Mouse (Mus musculus) kidney, embryonic 14.5 days (tissue): ENCODE data around the gene Cdiptos. TPM values are rescaled to one million over a fixed set of nuclear protein-coding genes. Genes with fewer than 3 reads are reported as not detected.

ENCODE experiments used
- ATAC-seq: fragments of 200-750 bp; cut with Nextera tagmentation; 2 replicates; pipeline ENCODE4 v1.8.0; 2017; ENCODE audit warnings: moderate number of reproducible peaks, mild to moderate bottlenecking, moderate TSS enrichment, moderate library complexity; ENCODE audit not compliant: low FRiP score, low TSS enrichment
- H3K27ac ChIP-seq: fragments of 300-500 bp; sonication (generic); 2 replicates; pipeline ENCODE4 v1.5.1; 2014; ENCODE audit warnings: low read depth, mild to moderate bottlenecking, low read length, moderate library complexity, mixed read lengths
- H3K27me3 ChIP-seq: fragments of 300-500 bp; sonication (generic); 2 replicates; pipeline ENCODE4 v1.6.1; 2014; ENCODE audit warnings: mild to moderate bottlenecking, low read length; ENCODE audit not compliant: control insufficient read depth, insufficient read depth
- H3K36me3 ChIP-seq: fragments of 300-500 bp; sonication (generic); 2 replicates; pipeline ENCODE4 v1.6.1; 2014; ENCODE audit warnings: low read length, mixed read lengths; ENCODE audit not compliant: control insufficient read depth, insufficient read depth
- H3K4me1 ChIP-seq: fragments of 300-500 bp; sonication (generic); 2 replicates; pipeline ENCODE4 v1.6.1; 2014; ENCODE audit warnings: low read length, mixed read lengths; ENCODE audit not compliant: control insufficient read depth, insufficient read depth
- H3K4me2 ChIP-seq: fragments of 300-500 bp; sonication (generic); replicated peaks from 2 replicates; pipeline ENCODE4 v1.6.1; 2014; ENCODE audit warnings: low read depth, mild to moderate bottlenecking, low read length
- H3K4me3 ChIP-seq: fragments of 300-500 bp; sonication (generic); 2 replicates; pipeline ENCODE4 v1.5.1; 2014; ENCODE audit warnings: mild to moderate bottlenecking, low read length
- H3K9ac ChIP-seq: fragments of 300-500 bp; sonication (generic); 2 replicates; pipeline ENCODE4 v1.6.1; 2014; ENCODE audit warnings: low read depth, mild to moderate bottlenecking, low read length, moderate library complexity
- H3K9me3 ChIP-seq: fragments of 300-500 bp; sonication (generic); 2 replicates; pipeline ENCODE4 v1.6.1; 2016; ENCODE audit warnings: low read length; ENCODE audit not compliant: control insufficient read depth
- WGBS: fragments of 180-500 bp; shearing (Covaris S2); extraction: QIAGEN DNeasy Blood & Tissue Kit; methylation state at CpG from one replicate; pipeline ENCODE4 v1.1.7; 2014; 5-methylcytosine and 5-hydroxymethylcytosine counted together
- polyA plus RNA-seq: library from polyadenylated mRNA; unstranded; fragments of >200 nt; fragmentation: Nextera tagmentation; extraction: Ambion mirVana; gene quantifications from 2 replicates; pipeline ENCODE4 v1.2.1, GENCODE M21; 2014

Cdiptos gene
- polyA plus RNA-seq, 1 experiment from 2014 or later, result 1.3 TPM

- peak overlapping the region; percentile 75 for H3K4me2 ChIP-seq
- peak overlapping the region; percentile 70 for H3K9ac ChIP-seq
- peak overlapping the region; percentile 53 for H3K4me3 ChIP-seq
- no peaks in the 10 kb centered on the region for H3K27me3 ChIP-seq
- peak; percentile 40 for ATAC-seq
- WGBS, result under 1% methylated on average over 10 of the region's 10 CpGs
- peak overlapping the region; percentile 82 for H3K27ac ChIP-seq
- H3K9me3 ChIP-seq, result no peaks in the 10 kb centered on the region
- H3K4me1 ChIP-seq, result peaks cover 44% of the 10 kb centered on the region
- peaks cover 17% of the 10 kb centered on the region for H3K36me3 ChIP-seq
Measured at GRCm38 (mm10) chr7:127016081-127016480, 40.2 kb upstream of the Cdiptos start.

- peaks cover 38% of the 10 kb centered on the region for H3K4me1 ChIP-seq
Measured at GRCm38 (mm10) chr7:127014993-127015392, 39.1 kb upstream of the Cdiptos start.

GRCm38 (mm10) chr7:127014320-127014719 lies 38.4 kb upstream of the Cdiptos start, which contains the start of gene Mvp:
Gene Mvp, minus strand, starts transcription at chr7:127014621.
- Histone ChIP-seq H3K9ac (peak within 1 kb of the TSS; percentile 51), H3K27ac (no peak within 1 kb of the TSS; the same call in 1 of the 2 replicates), H3K4me3 (peak within 1 kb of the TSS; percentile 40), H3K4me1 (peaks cover 40% of the 10 kb centered on the region), H3K9me3 (no peaks in the 10 kb centered on the region), H3K36me3 (peaks cover 17% of the 10 kb centered on the region), H3K27me3 (no peaks in the 10 kb centered on the region), H3K4me2 (peak within 1 kb of the TSS; percentile 75)
- ATAC-seq, result no peak
- 29% methylated on average over 11 of the region's 11 CpGs for WGBS

More at GRCm38 (mm10) chr7:127014993-127015392, 39.1 kb upstream of the Cdiptos start:
- 92% methylated on average over 12 of the region's 12 CpGs for WGBS
- Histone ChIP-seq H3K4me3 (no peak overlapping the region), H3K27me3 (no peaks in the 10 kb centered on the region), H3K9me3 (no peaks in the 10 kb centered on the region), H3K4me2 (peak overlapping the region; percentile 59; the same call in 1 of the 2 replicates), H3K27ac (no peak overlapping the region), H3K36me3 (peaks cover 17% of the 10 kb centered on the region), H3K9ac (no peak overlapping the region; the same call in 1 of the 2 replicates)
- no peak for ATAC-seq

GRCm38 (mm10) chr7:127013385-127013784 lies 37.5 kb upstream of the Cdiptos start:
- WGBS, result 95% methylated on average over 6 of the region's 6 CpGs
- Histone ChIP-seq H3K9ac (no peak overlapping the region), H3K4me1 (peaks cover 33% of the 10 kb centered on the region), H3K27ac (no peak overlapping the region), H3K4me2 (no peak overlapping the region; the same call in 1 of the 2 replicates), H3K36me3 (peaks cover 17% of the 10 kb centered on the region), H3K9me3 (no peaks in the 10 kb centered on the region), H3K27me3 (no peaks in the 10 kb centered on the region), H3K4me3 (no peak overlapping the region)
- ATAC-seq, result no peak

GRCm38 (mm10) chr7:127012845-127013244 lies 36.9 kb upstream of the Cdiptos start:
- H3K27ac ChIP-seq, result no peak overlapping the region
- H3K4me2 ChIP-seq, result no peak overlapping the region
- no peaks in the 10 kb centered on the region for H3K9me3 ChIP-seq
- no peak for ATAC-seq
- no peak overlapping the region for H3K4me3 ChIP-seq
- H3K9ac ChIP-seq, result no peak overlapping the region
- H3K27me3 ChIP-seq, result no peaks in the 10 kb centered on the region
- peaks cover 29% of the 10 kb centered on the region for H3K4me1 ChIP-seq
- peaks cover 17% of the 10 kb centered on the region for H3K36me3 ChIP-seq
- WGBS, result 93% methylated on average over 10 of the region's 10 CpGs

- Histone ChIP-seq H3K27ac (no peak overlapping the region), H3K27me3 (no peaks in the 10 kb centered on the region), H3K4me3 (no peak overlapping the region), H3K4me2 (no peak overlapping the region), H3K9ac (no peak overlapping the region), H3K36me3 (peaks cover 17% of the 10 kb centered on the region), H3K4me1 (peaks cover 25% of the 10 kb centered on the region), H3K9me3 (no peaks in the 10 kb centered on the region)
- no peak for ATAC-seq
- WGBS, result 83% methylated on average over 6 of the region's 6 CpGs
Measured at GRCm38 (mm10) chr7:127012374-127012773, 36.5 kb upstream of the Cdiptos start.

DNA sequence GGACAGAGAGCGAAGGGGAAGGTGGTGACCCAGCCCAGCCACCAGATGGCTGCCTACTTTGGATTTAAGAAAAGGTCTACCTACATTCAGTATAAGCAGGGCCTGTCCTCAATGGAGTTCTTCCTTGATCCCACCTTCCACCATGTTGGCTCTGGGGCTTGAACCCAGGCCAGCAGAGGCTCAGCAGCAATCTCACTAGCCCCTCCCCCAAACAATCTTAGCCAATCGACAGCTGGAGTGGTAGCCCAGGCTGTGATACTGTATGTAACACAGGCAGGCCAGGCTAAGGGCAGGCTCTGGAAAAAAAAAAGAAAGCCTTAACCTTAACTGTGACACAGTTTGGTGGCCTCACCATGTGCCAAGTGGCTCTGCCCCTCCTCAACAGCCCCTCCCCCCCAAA lies 35.8 kb upstream of the Cdiptos start:
- 75% methylated on average over 2 of the region's 2 CpGs for WGBS
- H3K4me2 ChIP-seq, result no peak overlapping the region

DNA sequence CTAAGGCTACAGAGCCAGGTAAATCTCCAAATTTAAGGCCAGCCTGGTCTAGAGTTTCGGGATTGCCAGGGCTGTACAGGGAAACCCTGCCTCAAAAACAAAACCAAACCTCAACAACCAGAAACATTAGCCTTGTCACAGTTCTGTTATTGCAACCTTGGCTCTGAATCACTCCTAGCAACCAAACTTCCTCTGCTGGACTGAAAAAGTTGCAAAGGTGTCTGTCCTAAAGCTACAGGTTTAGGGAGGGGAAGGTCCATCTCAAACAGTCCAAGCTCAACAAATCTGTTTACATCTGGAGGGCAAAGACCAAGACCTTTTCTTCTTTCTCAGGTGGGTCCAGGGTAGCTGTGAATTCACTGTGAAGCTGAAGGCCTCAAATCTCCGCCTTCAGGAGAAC lies 35.2 kb upstream of the Cdiptos start:
- Histone ChIP-seq H3K27ac (no peak overlapping the region), H3K9ac (no peak overlapping the region), H3K4me3 (no peak overlapping the region), H3K9me3 (no peaks in the 10 kb centered on the region), H3K36me3 (peaks cover 17% of the 10 kb centered on the region), H3K4me2 (no peak overlapping the region), H3K27me3 (no peaks in the 10 kb centered on the region), H3K4me1 (peaks cover 24% of the 10 kb centered on the region)
- ATAC-seq, result no peak
- 98% methylated on average over 2 of the region's 2 CpGs for WGBS

More for the DNA sequence above, 35.8 kb upstream of the Cdiptos start:
- Histone ChIP-seq H3K27ac (no peak overlapping the region), H3K4me3 (no peak overlapping the region), H3K9ac (no peak overlapping the region), H3K36me3 (peaks cover 17% of the 10 kb centered on the region), H3K9me3 (no peaks in the 10 kb centered on the region), H3K27me3 (no peaks in the 10 kb centered on the region), H3K4me1 (peaks cover 24% of the 10 kb centered on the region)
- ATAC-seq, result no peak

DNA sequence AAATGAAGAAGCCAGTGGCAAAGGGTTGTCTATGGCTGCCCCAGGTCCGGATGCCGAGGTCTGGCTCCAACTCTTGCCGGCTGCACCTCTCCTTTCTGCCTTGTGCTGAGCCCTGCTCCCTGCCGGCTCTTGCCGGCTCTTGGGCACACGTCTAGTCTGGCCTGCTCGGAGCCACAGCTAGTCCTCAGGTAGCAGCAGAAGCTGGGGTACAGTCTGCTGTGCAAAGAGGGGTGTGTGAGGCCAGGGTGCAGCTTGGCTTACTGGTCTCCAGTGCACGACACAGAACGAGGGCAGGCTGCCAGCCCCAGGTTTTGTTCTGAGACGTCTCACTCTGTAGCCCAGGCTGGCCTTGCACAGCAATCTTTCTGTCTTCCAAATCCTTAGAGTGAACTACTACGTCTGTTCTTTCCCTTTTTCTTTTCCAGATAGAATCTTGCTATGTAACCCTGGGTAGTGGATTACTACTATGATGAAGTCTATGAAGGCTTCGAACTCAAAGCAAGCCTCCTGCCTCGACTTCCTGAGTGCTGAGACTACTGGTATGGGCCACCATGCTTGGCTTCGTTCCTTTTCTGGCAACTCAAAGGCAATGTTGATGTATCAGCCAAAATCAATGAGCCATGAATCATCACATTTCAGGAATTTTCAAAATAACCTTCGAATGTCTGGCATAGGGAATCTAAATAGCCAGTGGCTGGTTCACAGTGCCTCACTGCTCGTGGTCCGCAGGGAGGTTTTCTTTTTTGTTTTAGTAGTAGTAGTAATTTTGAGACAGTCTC lies 33.6 kb upstream of the Cdiptos start:
- H3K27ac ChIP-seq, result peak overlapping the region; percentile 77; the same call in 1 of the 2 replicates
- no peak overlapping the region for H3K4me3 ChIP-seq
- no peak overlapping the region for H3K9ac ChIP-seq

More for the DNA sequence above, 33.6 kb upstream of the Cdiptos start:
- whole genome bisulfite sequencing, result 76% methylated on average over 17 of the region's 17 CpGs
- Histone ChIP-seq H3K36me3 (peaks cover 10% of the 10 kb centered on the region; the same call in 1 of the 2 replicates), H3K9me3 (no peaks in the 10 kb centered on the region), H3K4me2 (no peak overlapping the region), H3K27me3 (no peaks in the 10 kb centered on the region), H3K4me1 (peaks cover 12% of the 10 kb centered on the region)
- ATAC-seq, result no peak
